Mouse (Mus musculus) CD8-positive naive resting alpha-beta T cell, adult 2 months (primary cell): Measurements from ENCODE around the gene Il21.

Experiments used
- DNase-seq, 2 experiments: peaks; one replicate each; pipeline ENCODE4 v3.0.0; 2022; ENCODE audit warnings: low read depth in 2 of 2, low spot score in 2 of 2

Gene Il21

DNA sequence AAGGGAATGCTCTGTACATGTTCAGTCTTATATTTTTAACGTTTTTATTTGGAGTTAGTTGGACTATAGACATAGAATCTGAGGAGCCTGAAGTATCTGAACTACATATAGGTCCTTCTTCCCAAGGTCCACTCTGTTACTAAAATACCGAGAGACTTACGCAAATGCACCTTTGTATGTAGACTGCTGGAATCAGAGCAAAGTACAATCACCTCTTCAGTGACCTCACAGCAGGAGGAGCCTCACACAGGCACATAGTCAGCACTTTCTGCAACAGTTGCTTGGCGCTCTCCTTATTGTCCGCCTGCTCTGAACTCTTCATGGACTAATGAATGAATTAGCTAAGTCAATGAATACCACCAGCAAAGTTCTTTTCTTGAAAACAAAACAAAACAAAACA is 34.1 kb downstream of the Il21 start:
- DNase-seq = no peak

DNA sequence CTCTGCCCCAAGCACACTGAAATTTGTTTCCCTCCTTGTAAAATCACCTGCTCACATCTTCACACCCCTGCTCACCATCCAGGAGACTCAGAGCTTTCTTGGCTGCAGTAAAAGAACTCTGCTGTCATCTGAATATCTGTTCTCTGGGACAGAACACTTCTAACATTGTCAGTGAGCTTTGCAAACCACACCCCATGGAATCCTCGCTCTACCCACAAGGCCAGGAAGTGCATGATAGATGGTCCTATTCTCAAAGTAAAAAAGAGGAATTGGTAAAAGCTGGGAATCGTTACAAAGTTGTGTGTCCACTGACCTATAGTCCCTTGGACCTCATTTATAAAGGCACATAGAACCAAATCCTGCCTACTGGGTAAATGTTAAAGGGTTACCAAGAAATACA is 40.5 kb downstream of the Il21 start:
- no peak for DNase-seq

DNA sequence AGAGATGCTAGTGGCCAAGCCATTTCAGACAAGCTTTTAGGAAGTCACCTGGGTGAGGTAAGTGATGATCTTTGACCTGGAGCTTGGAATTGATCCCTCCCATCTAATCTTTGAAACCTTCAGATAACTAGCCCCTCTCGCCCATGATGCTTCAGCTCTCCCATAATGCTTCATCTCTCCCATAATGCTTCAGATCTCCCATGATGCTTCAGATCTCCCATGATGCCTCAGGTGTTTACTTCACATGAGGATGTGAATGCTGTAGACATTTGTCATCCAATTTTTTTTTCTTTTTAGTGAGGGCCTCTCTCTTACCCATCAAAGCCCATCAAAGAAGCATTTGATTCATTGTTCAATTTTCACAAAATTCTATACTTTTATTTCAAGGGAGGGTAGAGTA is 46.9 kb downstream of the Il21 start:
- no peak for DNase-seq

DNA sequence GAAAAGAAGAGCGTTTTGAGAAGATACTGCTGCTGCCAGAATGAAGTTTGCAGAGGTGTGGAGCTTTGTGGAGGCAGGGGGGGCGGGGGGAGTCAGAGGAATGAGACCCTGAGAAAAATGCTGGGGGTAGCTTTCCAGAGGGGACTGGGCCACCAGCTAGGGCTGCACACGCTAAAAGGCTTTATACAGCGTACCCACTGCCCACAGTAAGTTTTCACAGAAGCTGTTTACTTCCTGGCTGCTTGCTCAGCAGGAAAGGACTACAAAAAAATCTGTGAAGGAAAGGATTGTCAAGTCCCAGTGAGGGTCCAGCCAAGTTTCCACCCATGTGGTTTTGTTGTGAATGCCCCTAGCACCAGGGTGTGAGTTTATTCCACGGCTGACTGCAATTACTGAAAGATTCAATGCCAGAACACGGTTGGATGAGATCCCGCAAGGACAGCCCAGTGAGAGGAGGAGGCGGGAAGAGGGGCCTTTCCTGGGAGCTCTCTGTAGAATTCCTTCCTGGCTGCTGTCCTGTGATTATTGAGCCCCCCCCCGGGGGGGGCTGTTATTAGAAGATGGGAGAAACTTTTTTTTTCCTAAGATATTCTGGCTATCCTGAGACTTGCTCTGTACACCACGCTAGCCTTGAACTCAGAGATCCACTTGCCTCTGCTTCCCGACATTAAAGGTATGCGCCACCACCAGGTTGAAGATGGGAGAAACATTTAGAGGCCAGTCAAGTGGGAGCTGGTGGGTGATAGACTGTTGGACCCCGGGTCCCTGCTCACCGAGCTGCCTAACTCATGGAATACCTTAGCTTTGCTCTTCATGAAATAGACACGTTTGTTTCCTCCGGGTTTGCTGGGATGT is 49.8 kb downstream of the Il21 start:
- no peak for DNase-seq

DNA sequence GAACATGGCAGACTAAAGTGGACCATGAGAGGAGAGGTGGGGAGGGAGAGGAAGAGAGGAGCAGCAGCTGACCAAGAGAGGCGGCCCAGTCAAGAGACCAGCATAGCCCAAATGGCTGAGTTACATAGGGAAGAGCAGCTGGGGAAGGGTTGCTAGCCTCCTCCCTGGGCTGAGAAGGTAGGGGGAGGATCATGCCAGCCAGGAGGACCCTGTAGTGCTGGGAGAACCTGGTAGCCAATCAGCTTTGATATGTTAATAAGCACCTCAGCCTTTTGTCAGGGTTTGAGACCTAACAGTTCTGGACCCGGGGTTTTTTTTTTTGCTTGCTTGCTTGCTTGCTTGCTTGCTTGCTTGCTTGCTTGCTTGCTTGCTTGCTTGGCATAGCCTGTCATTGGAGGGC is 51.4 kb downstream of the Il21 start:
- DNase-seq = no peak

DNA sequence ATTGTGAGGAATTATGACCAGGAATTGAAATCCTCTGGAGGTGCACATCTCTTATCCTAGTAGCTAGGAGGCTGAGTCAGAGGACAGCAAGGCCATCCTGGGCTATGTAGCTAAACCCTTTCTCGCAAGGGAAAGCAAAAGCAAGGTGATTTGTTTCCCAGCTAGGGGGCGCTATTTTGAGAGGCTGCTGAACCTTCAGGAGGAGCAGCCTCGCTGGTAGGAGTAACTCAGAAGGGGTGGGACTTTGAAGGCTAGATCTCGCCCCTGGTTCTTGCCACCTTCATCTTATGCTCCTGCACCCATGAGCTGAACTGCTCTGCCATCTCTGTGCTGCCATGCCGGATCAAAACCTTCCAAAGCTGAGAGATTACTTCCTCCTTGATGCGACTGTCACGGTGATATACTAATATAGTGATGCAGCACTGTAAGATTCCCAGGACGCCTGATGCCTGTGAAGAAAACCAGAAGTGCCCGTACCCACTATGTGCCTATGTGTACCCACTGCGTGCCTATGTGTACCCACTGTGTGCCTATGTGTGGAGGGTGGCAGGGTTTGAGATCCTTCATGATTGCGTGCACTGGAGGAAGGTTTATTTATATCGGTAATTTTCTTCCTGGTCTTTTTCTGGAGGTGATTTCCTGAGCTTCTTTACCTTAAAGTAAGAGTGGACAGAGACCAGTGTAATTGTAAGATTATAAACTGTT is 52.2 kb downstream of the Il21 start:
- DNase-seq = peak; percentile 32 to 47

DNA sequence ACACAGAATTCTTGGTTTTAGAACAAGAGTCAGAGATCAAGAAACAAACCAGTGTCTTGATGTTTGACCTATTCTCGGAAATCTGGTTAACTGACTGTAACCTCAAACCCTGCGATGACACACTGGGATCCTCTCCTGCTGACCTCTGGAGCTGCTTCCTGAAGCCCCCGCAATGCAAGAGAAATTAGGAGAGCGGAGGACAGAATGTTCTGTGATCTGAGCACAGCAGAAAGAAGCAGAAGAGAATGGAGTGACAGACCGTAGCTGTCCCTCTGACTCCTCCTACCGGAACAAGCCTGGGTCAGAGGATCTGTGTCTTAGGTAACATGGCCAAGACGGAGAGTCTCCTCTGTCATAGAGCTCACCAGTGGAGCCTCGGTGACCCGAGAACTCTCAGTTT is 53.0 kb downstream of the Il21 start:
- DNase-seq = no peak

DNA sequence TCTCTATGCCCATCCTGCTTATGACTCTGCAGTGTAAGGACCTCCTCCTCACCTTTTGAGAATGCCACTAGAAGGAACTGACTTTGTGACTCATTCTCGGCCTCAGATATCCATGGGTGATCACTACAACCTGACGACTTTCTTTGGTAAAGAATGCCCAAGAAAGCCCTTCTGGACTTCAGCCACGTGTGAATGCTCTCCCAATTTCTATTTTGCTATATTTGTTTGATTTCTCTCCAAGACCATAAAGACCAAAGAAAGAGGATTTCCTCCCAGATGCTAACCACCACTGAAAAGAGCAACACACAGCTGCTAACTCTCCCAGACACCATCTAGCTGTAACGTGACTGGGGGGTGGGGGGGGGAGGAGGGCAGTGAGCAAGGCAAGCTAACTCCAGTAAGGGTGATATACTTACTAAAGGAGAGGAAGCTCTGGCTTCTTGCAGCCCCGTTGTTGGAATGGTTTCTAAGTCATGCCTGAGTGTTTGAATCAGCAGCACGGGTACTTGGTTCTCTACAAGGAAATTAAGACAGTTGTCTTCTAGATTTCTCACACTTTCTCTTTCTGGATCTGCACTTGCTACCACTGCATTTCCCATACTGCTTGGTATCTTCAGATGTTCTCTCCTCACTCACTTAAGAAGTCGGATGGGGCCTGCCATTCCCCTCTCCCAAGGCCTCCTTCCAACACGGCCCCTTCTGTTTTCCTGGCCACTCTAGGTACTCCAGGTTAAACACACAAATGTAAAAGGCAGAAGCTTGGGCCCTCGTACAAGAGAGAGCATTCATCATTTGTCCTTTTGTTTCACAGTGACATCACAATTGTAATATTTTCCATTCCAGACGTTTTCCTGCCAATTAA is 57.5 kb downstream of the Il21 start:
- no peak for DNase-seq

DNA sequence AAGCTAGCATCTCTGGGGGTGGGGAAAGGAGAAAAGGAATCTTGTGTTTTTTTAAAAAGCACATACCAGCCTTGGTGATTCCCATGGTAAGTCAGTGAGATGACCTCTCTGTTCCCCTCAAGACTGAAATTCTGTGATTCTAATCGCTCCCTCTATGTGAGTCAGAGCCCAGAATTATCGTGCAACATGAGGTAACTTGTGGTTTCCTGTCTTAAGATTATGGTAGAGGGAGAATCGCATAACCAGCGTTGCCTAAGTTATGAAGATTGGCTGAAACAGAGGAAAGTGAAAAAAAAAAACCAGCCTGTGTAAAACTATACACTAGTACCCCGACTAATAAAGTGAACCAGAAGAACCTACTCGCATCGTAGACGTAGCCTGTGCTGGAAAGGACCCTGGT is 59.2 kb downstream of the Il21 start:
- peak; percentile 6 to 12 for DNase-seq
